Mouse (Mus musculus): ENCODE results near the gene Gm14147. TPM values are rescaled to one million over a fixed set of nuclear protein-coding genes. Genes with fewer than 3 reads are reported as not detected.

The Gm14147 gene
- polyA plus RNA-seq (2012; ENCODE audit: low replicate concordance), result not detected in 2 replicates

DNA sequence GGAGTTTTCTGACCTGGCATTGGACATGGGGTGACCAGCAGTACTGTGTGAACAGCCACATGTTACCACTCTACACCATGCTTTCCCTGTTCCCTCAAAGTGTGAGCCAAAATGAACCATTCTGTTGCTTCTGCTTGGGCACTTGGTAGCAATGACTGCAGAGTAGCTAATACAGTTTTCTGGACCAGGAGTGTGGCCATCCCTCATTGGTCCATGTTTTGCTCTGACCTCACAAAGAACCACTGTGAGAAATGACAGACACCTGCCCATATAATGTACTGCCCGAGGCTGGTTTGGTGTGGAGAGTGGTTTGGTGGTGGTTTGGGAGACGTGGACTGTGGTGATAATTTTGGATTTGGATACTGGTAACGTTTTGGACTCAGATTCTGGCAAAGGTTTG is at the start of gene Gm14147:
Gm14147 (plus strand) TSS at position 301 of the 400 bp plus-strand sequence.

DNA sequence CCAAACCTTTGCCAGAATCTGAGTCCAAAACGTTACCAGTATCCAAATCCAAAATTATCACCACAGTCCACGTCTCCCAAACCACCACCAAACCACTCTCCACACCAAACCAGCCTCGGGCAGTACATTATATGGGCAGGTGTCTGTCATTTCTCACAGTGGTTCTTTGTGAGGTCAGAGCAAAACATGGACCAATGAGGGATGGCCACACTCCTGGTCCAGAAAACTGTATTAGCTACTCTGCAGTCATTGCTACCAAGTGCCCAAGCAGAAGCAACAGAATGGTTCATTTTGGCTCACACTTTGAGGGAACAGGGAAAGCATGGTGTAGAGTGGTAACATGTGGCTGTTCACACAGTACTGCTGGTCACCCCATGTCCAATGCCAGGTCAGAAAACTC is 5.8 kb upstream of the Gm14147 start, which contains the start of gene Gm14151:
Gm14151 (minus strand) TSS at position 101 of the 400 bp plus-strand sequence.

Other genes starting within 250 kb of the Gm14147 start
- gene Abhd12, start 193.5 kb upstream of the Gm14147 start, polyA plus RNA-seq (2012; ENCODE audit: low replicate concordance), result 72.4 and 129 TPM in 2 replicates
- gene Gins1, start 192.8 kb upstream of the Gm14147 start, polyA plus RNA-seq (2012; ENCODE audit: low replicate concordance), result 1.5 and 5.5 TPM in 2 replicates
- gene Ninl, start 58.9 kb upstream of the Gm14147 start, polyA plus RNA-seq (2012; ENCODE audit: low replicate concordance), result 0.50 and 1.5 TPM in 2 replicates
- gene Nanp, start 58.8 kb upstream of the Gm14147 start, polyA plus RNA-seq (2012; ENCODE audit: low replicate concordance), result 1.9 and 8.8 TPM in 2 replicates
- not detected in 2 replicates for gene Gm14151, start 5.9 kb upstream of the Gm14147 start, polyA plus RNA-seq (2012; ENCODE audit: low replicate concordance)